Mouse (Mus musculus) hindbrain, embryonic 10.5 days (tissue): ENCODE measurements at regions not wholly inside any gene's neighbourhood (a gene's known extent, or its start where the extent isn't known, plus 50 kb on each side); places are given as distances from the start of the nearest gene placed in this dataset.
A peak's percentile ranks its signal among the peaks of the same experiment; 100 is the strongest.

Experiments used
- DNase-seq: peaks from one replicate; pipeline ENCODE4 v3.0.0-alpha.2; 2017; ENCODE audit warnings: low spot score
- H3K27ac ChIP-seq: fragments of 300-500 bp; sonication (generic); 2 replicates; pipeline ENCODE4 v1.5.1; 2016; ENCODE audit warnings: mild to moderate bottlenecking, moderate library complexity
- H3K27me3 ChIP-seq: fragments of 300-500 bp; sonication (generic); 2 replicates; pipeline ENCODE4 v1.6.1; 2016; ENCODE audit warnings: mild to moderate bottlenecking; ENCODE audit not compliant: poor library complexity, insufficient read depth, severe bottlenecking
- H3K36me3 ChIP-seq: fragments of 300-500 bp; sonication (generic); 2 replicates; pipeline ENCODE4 v1.6.1; 2016; ENCODE audit warnings: mild to moderate bottlenecking, moderate library complexity
- H3K4me1 ChIP-seq: fragments of 300-500 bp; sonication (generic); replicated peaks from 2 replicates; pipeline ENCODE4 v1.6.1; 2016; ENCODE audit warnings: mild to moderate bottlenecking
- H3K4me3 ChIP-seq: fragments of 300-500 bp; sonication (generic); 2 replicates; pipeline ENCODE4 v1.5.1; 2016; ENCODE audit warnings: mild to moderate bottlenecking, moderate library complexity
- H3K9me3 ChIP-seq: fragments of 300-500 bp; sonication (generic); 2 replicates; pipeline ENCODE4 v1.6.1; 2016; ENCODE audit warnings: mild to moderate bottlenecking, moderate library complexity
- WGBS: fragments of 180-500 bp; shearing (Covaris S2); methylation state at CpG from one replicate; pipeline ENCODE4 v1.1.7; 2016; 5-methylcytosine and 5-hydroxymethylcytosine counted together

- Histone ChIP-seq H3K27ac (peak overlapping the region; percentile 74), H3K9me3 (no peaks in the 10 kb centered on the region), H3K4me3 (no peak overlapping the region), H3K27me3 (no peaks in the 10 kb centered on the region), H3K4me1 (peaks cover 25% of the 10 kb centered on the region), H3K36me3 (no peaks in the 10 kb centered on the region)
- WGBS, result 48% methylated on average over 12 of the region's 12 CpGs
- DNase-seq, result peak; percentile 13
Measured at GRCm38 (mm10) chr2:117017921-117018651, 103.1 kb upstream of the Spred1 start.

DNA sequence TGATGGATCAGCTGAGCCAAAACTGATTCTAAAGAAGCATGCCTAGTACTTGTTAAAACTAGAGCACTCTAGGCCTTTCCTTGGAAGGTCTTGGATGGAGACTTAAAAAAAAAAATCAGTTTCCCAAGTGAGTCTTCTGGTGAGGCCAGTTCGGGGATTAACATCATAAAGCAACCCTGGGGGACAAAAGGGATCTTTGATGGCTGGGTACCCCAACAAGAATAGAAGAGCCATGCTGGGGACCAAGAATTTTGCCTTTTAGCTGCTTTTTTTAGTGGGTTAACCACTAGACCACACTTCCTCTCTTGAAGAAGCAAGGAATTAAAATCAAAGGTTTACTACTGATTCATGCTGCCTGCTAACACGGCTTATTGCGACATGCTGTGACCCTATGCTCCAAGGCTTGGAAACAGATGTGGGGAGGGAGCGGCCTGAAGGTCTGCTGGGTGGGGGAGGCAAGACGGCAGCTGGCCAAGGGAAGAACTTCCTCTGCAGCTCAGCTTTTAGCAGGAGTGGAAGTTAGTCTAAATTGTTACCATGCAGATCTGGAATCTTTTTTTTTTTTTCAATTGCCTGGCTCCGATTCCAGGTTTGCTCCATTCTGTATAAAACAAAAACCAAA is 102.1 kb upstream of the Spred1 start:
- Histone ChIP-seq H3K36me3 (no peaks in the 10 kb centered on the region), H3K4me3 (no peak overlapping the region), H3K4me1 (peaks cover 25% of the 10 kb centered on the region), H3K9me3 (no peaks in the 10 kb centered on the region), H3K27me3 (no peaks in the 10 kb centered on the region), H3K27ac (peak overlapping the region; percentile 74)
- DNase-seq, result peak; percentile 64
- WGBS, result 23% methylated on average over 6 of the region's 6 CpGs

- no peaks in the 10 kb centered on the region for H3K9me3 ChIP-seq
- WGBS, result 50% methylated on average over 1 of the region's 1 CpGs
- no peak overlapping the region for H3K27ac ChIP-seq
- DNase-seq, result no peak
- H3K4me3 ChIP-seq, result no peak overlapping the region
- no peaks in the 10 kb centered on the region for H3K36me3 ChIP-seq
- no peaks in the 10 kb centered on the region for H3K27me3 ChIP-seq
- H3K4me1 ChIP-seq, result peaks cover 25% of the 10 kb centered on the region
Measured at GRCm38 (mm10) chr2:117019552-117019951, 101.6 kb upstream of the Spred1 start.

DNA sequence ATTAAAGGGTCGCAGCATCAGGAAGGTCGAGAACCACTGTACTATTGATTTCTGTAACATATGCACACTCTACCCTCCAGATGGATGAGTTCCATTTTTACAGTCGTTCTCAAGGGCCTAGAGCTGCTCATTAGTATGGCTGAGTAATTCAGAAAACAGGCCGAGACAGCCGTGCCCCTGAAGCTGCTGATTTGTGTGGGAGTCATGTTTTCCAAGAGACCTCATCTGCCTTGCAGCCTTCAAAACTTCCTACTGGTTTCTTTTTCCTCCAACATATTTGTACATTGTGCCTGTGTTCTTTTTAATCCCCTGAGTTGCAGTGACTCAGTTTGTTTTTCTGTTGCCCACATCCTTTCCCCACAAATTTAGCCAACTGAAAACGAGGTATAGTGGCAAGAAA is 99.4 kb upstream of the Spred1 start:
- Histone ChIP-seq H3K36me3 (no peaks in the 10 kb centered on the region), H3K4me3 (no peak overlapping the region), H3K9me3 (no peaks in the 10 kb centered on the region), H3K27me3 (no peaks in the 10 kb centered on the region), H3K27ac (no peak overlapping the region), H3K4me1 (peaks cover 25% of the 10 kb centered on the region)
- no peak for DNase-seq
- WGBS, result 61% methylated on average over 6 of the region's 6 CpGs

DNA sequence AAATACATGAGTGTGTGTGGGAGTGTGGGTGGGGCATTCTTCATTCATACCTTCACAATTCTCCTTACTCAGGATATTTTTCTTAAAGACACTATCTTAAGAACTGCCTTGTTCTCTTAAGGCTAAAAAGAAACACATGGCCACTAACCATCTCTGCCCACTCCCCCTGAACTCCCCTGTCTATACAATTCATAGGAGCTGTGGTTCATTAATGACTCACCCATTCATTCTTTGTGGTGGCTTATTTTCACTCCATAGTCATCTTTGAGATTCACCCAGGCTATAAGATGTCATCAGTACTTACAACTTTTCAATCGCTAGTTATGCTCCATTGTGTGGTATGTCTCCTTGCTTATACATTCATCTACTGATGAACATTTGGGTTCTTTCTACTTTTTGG is 97.7 kb upstream of the Spred1 start:
- Histone ChIP-seq H3K27me3 (no peaks in the 10 kb centered on the region), H3K9me3 (no peaks in the 10 kb centered on the region), H3K4me1 (peaks cover 16% of the 10 kb centered on the region), H3K4me3 (no peak overlapping the region), H3K36me3 (no peaks in the 10 kb centered on the region), H3K27ac (no peak overlapping the region)
- DNase-seq, result no peak
- whole genome bisulfite sequencing, result 93% methylated on average over 1 of the region's 1 CpGs

DNA sequence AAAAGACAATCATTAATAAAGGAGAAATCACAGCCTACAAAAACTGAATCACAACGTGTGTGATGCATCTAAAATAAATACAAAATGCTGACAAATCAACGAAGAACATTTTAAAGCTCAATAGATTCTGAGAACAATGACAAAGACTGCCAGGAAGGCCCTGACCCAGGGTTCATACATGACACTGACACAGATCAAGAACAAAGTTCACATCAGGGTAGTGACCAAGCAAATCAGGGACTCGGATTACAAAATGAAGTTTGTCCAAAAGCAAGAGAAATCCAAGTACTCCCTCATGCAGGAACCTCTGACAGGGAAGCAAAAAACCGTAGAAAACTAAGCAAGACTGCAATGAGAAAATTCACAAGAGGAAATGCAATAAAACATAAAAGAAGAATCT is 94.1 kb upstream of the Spred1 start:
- WGBS, result 59% methylated on average over 4 of the region's 4 CpGs
- no peak for DNase-seq
- Histone ChIP-seq H3K9me3 (no peaks in the 10 kb centered on the region), H3K27ac (no peak overlapping the region), H3K4me1 (0 out of 2 replicates have a peak, but pooled peaks cover 4% of the 10 kb centered on the region), H3K4me3 (no peak overlapping the region), H3K36me3 (no peaks in the 10 kb centered on the region), H3K27me3 (no peaks in the 10 kb centered on the region)

DNA sequence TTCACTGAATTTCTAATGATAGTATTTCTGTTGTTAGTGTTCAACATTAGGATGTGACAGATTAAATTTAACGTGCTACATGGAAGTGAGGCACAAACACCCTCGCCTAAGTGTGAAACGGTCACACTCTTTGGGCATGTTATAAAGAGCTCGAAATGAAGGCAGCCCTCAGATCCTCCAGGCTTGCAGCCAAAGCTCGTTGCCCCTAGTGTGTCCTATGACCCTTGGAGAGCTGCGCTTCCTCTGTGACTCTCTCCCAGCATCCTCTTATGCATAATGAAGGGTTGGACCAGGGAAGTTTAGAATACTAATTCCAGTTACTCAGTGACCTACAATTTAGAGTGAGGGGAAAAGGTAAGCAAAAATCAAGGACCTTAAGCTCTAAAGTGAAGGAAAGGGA is 92.4 kb upstream of the Spred1 start:
- Histone ChIP-seq H3K36me3 (no peaks in the 10 kb centered on the region), H3K27ac (no peak overlapping the region), H3K27me3 (no peaks in the 10 kb centered on the region), H3K9me3 (no peaks in the 10 kb centered on the region), H3K4me1 (0 out of 2 replicates have a peak, but pooled peaks cover 4% of the 10 kb centered on the region), H3K4me3 (no peak overlapping the region)
- no peak for DNase-seq
- 64% methylated on average over 6 of the region's 6 CpGs for WGBS

- Histone ChIP-seq H3K27ac (no peak overlapping the region), H3K4me1 (peaks cover 20% of the 10 kb centered on the region), H3K36me3 (no peaks in the 10 kb centered on the region), H3K27me3 (no peaks in the 10 kb centered on the region), H3K4me3 (no peak overlapping the region), H3K9me3 (no peaks in the 10 kb centered on the region)
- WGBS, result 81% methylated on average over 8 of the region's 8 CpGs
- DNase-seq, result no peak
Measured at GRCm38 (mm10) chr2:117036197-117036872, 84.8 kb upstream of the Spred1 start.

DNA sequence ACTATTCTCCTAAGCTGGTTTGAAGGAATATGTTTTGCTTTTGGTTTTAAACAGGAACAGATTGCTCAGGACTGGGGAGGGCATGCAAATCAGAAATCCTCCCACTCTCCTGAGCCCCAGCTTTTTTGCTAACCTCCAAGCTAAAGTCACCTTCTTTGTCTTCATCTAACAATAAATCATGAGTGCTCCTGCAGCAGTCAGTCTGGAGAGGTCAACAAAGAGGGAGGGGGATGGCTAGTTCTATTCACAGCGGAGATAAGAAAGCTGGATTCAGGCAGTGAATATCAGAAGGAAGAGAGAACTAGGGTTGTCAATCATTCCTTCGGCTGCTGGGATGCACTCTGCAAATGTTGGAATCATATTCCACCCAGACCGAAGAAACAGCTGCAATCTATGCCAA is 81.0 kb upstream of the Spred1 start:
- WGBS, result 14% methylated on average over 3 of the region's 3 CpGs
- Histone ChIP-seq H3K4me1 (peaks cover 22% of the 10 kb centered on the region), H3K27me3 (no peaks in the 10 kb centered on the region), H3K27ac (peak overlapping the region; percentile 14; the same call in 1 of the 2 replicates), H3K36me3 (no peaks in the 10 kb centered on the region), H3K4me3 (no peak overlapping the region), H3K9me3 (no peaks in the 10 kb centered on the region)
- no peak for DNase-seq

DNA sequence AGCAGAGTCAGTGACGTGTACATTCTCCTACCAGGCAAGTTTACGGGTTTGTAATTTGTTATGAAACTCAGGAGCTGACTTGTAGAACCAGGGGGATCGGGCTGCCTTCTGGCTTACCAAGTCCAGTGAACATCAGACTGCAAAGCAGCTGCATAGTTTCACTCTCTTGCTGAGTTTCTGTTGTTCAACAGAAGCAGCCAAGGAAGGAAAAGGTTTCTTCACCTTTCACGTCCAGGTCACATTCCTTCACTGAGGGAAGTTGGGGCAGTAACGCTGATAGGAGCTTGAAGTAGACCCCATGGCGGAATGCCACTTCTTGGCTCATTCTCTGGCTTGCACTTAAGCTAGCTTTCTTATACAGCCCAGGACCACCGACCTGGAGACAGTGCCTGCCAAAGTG is 77.3 kb upstream of the Spred1 start:
- no peak for DNase-seq
- H3K27me3 ChIP-seq, result no peaks in the 10 kb centered on the region
- H3K36me3 ChIP-seq, result no peaks in the 10 kb centered on the region
- 75% methylated on average over 7 of the region's 7 CpGs for WGBS
- no peaks in the 10 kb centered on the region for H3K9me3 ChIP-seq
- no peak overlapping the region for H3K27ac ChIP-seq
- H3K4me3 ChIP-seq, result no peak overlapping the region
- H3K4me1 ChIP-seq, result peaks cover 22% of the 10 kb centered on the region

DNA sequence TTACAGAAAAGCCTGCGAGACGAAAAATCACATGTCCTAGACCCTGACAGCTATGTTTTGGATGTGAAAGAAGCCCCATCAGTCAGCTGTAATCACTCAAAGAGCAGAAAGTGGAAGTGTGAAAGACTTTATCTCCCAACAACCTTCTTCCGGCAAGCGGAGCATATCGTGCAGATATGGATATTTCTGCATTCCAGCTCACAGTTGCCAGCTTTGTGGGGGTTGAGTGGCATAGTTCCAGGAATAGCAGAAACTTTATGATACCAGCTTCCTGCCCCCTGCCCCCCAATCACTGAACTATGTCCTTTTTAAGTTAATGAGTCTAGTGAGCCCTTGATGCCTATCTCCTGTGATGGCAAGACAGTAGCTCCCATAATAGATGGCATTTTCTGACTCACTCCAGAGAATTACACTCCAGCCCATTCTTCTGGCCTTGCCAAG is 72.9 kb upstream of the Spred1 start:
- no peak for DNase-seq
- H3K4me1 ChIP-seq, result no peaks in the 10 kb centered on the region

DNA sequence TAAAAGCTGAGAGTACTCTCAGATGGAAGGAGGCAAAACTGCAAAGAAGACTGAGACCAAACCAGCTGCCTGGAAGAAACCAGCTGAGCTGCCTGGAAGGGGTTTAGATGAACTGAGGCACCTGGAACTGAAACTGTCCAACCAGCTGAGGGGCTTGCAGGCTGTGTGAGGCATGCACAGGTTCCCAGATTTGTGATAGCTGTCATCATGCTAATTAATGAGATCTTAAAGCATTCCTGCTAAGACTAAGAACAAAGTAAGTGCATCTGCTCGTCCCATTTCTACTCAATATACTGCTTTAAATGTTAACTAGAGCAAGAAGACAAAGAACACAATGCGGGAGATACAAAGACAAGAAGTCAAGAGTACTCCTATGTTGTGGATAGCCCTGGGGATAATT is 71.1 kb upstream of the Spred1 start:
- no peaks in the 10 kb centered on the region for H3K36me3 ChIP-seq
- H3K4me1 ChIP-seq, result no peaks in the 10 kb centered on the region
- H3K4me3 ChIP-seq, result no peak overlapping the region
- peaks cover 4% of the 10 kb centered on the region; the same call in 1 of the 2 replicates for H3K9me3 ChIP-seq
- no peak overlapping the region for H3K27ac ChIP-seq
- no peaks in the 10 kb centered on the region for H3K27me3 ChIP-seq
- 80% methylated on average over 2 of the region's 2 CpGs for WGBS
- DNase-seq, result no peak

More for the DNA sequence above, 72.9 kb upstream of the Spred1 start:
- peaks cover 4% of the 10 kb centered on the region; the same call in 1 of the 2 replicates for H3K9me3 ChIP-seq
- no peaks in the 10 kb centered on the region for H3K36me3 ChIP-seq
- H3K4me3 ChIP-seq, result no peak overlapping the region
- no peaks in the 10 kb centered on the region for H3K27me3 ChIP-seq
- H3K27ac ChIP-seq, result no peak overlapping the region
- 92% methylated on average over 5 of the region's 5 CpGs for WGBS

DNA sequence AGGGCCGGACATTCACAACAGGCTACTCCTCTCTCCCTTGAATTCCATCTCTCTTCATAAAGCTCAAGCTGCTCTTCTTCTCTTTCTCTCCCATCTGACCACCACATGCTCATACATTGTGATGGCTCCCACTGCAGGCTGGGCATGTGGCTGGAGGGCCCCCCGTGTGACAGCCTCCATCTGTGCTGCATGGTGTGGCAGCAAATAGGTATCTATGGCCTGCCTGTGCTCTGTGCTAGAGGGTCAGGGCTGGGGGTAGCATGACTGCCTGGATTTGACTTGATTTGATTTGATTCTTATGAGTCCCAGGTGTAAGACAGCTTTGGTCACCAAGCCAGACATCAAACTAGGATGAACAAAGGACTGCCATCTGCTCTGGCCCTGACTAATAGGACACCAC is 57.0 kb upstream of the Spred1 start:
- Histone ChIP-seq H3K36me3 (no peaks in the 10 kb centered on the region), H3K27ac (peak overlapping the region; percentile 26), H3K27me3 (no peaks in the 10 kb centered on the region), H3K4me3 (no peak overlapping the region), H3K9me3 (no peaks in the 10 kb centered on the region), H3K4me1 (peaks cover 11% of the 10 kb centered on the region)
- DNase-seq, result no peak
- 84% methylated on average over 2 of the region's 2 CpGs for WGBS
